Mouse (Mus musculus) lung, postnatal 0 days (tissue): ENCODE measurements around the gene Gpr15.
A peak's percentile ranks its signal among the peaks of the same experiment; 100 is the strongest.

ENCODE experiments used
- CTCF ChIP-seq: IDR thresholded peaks from 2 replicates; pipeline ENCODE4 v1.5.1; 2016; ENCODE audit warnings: antibody characterized with exemption, mild to moderate bottlenecking
- EP300 ChIP-seq: IDR thresholded peaks from 2 replicates; pipeline ENCODE4 v1.6.1; 2016; ENCODE audit warnings: antibody characterized with exemption, mild to moderate bottlenecking, control low read depth

GRCm38 (mm10) chr16:58738205-58738604 lies 19.3 kb upstream of the Gpr15 start:
- TF ChIP-seq CTCF (peak; percentile 25), EP300 (no peak)
